Mouse (Mus musculus) common myeloid progenitor, adult 5-6 weeks (primary cell): ENCODE measurements around the gene Mark3. TPM values are rescaled to one million over a fixed set of nuclear protein-coding genes. Genes with fewer than 3 reads are reported as not detected.
"Not testable (repeated sequence)": the region's sequence is repeated elsewhere in the genome, so short reads cannot be mapped to it uniquely, and the experiment has no call there.

ENCODE experiments used
- ATAC-seq: replicated peaks from 2 replicates; pipeline ENCODE4 v1.8.0; 2016; ENCODE audit warnings: low read depth, mild to moderate bottlenecking, moderate TSS enrichment, inconsistent platforms; ENCODE audit not compliant: poor library complexity, severe bottlenecking
- total RNA-seq: library from RNA; stranded (forward); fragments of 200-1000, 187-1606 nt; gene quantifications from 2 replicates; pipeline ENCODE4 v1.2.3, GENCODE M21; 2017

Gene Mark3
- total RNA-seq, 1 experiment from 2014 or later: 76.4 TPM

- no peak for ATAC-seq
These were observed 33.7 kb downstream of the Mark3 start for GRCm38 (mm10) chr12:111608015-111608414.

DNA sequence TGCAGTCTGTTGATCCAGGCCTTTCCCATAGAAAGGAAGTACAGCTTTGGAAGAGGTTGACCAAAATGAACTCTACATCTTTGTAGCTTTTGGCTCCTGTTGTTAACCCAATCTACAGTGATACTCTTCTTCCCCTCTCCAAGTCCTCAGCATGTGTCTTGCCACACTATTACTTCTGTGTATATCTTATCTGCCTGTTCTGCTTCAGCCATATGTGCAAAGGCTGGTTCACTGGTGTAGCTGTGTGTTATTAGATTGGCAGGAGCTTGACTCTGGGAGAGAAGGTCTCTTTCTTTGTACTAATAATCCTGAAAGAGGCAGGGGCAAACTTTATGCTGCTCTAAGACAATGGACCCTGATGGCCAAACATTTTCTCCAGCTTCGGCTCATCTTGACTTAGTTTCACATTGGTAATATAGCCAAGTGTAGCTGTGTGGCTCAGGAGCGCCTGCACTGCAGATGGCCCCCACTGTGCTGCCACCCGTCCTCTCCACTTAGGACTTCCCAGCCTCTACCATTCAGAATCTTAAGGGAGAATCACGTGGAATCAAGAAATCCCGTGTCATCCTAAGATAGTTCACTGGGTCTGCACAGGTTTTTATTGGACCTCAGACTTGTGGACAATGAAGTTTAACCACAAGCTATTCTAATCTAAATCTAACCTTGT, 40.3 kb downstream of the Mark3 start:
- ATAC-seq: no peak

GRCm38 (mm10) chr12:111618266-111618665, 43.9 kb downstream of the Mark3 start:
- ATAC-seq: no peak

DNA sequence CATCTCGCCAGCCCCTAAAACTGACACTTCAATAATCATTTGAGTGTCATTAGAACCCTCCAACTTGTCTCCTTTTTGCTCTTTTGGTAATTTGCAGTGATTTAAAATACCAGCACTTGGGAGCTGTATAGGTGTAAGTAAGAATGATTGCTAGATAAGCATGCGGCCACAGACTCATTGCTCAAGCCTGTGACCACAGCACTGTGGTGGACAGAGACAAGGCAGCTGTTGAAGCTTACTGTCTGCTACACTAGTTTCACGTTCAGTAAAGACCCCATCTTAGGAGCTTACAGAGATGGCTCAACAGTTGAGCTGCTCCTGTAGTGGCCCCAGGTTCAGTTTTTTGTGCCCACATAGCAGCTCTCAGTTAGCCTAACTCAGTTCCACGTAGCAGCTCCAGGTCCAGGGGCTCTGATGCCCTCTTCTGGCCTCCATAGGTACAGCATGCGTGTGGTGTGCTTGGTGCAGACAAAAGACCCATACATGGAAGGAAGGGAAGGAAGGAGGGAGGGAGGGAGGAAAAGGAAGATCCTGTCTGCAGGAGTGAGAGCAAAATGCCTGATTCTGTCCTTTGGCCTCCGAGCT, 73.8 kb downstream of the Mark3 start:
- ATAC-seq: peak; percentile 96

DNA sequence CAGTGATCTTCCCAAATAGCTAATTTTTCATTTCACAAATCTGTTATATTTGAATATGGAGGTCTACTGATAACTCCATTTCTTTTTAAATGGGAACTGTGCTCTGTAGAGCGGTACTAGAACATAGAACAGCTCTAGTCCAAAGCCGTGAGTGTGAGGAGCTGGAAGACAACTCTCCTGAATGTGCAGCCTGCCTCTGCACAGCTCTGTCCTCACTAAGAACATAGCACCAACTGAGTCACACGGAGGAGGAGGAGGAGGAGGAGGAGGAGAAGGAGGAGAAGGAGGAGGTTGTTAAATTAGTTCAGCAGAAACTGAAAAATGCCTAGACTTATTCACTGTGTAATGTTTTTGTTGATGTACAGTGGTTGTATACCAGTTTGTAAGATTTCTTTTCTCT, 78.6 kb downstream of the Mark3 start:
- ATAC-seq: no peak

DNA sequence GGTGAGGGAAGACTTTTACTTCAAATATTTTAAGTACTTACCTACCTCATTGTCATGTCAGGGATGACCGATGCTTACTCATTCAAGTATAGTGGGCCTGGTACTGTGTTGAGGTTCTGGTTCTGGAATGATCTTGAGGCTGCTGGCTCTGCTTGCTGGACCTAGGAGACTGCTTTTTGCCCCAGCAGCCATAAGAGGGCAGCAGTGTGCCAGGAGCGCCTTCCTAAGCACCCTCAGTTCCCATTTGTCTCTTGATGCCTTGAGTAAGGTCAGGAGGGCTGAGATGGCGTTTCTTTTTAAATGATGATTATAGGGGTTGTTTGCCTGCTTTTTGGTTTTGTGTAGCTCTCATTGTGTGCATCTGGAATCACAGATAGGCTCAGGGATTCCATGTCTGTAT, 79.1 kb downstream of the Mark3 start:
- peak; percentile 82; the same call in 1 of the 2 replicates for ATAC-seq

GRCm38 (mm10) chr12:111655695-111656094, 81.4 kb downstream of the Mark3 start:
- no peak for ATAC-seq

GRCm38 (mm10) chr12:111659331-111659730, 85.0 kb downstream of the Mark3 start:
- ATAC-seq: no peak

- ATAC-seq: no peak
These were observed 86.3 kb downstream of the Mark3 start for GRCm38 (mm10) chr12:111660628-111661027.

DNA sequence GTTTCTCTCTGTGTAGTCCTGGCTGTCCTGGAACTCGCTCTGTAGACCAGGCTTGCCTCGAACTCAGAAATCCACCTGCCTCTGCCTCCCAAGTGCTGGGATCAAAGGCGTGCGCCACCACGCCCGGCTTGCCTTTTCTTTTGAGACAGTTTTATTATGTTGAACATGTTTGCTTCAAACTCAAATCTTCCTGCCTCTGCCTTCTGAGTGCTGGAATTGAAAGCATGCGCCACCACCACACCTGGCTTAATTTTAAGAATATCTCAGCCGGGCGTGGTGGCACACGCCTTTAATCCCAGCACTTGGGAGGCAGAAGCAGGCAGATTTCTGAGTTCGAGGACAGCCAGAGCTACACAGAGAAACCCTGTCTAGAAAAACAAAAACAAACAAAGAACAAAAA, 87.2 kb downstream of the Mark3 start:
- not testable (repeated sequence) for ATAC-seq

DNA sequence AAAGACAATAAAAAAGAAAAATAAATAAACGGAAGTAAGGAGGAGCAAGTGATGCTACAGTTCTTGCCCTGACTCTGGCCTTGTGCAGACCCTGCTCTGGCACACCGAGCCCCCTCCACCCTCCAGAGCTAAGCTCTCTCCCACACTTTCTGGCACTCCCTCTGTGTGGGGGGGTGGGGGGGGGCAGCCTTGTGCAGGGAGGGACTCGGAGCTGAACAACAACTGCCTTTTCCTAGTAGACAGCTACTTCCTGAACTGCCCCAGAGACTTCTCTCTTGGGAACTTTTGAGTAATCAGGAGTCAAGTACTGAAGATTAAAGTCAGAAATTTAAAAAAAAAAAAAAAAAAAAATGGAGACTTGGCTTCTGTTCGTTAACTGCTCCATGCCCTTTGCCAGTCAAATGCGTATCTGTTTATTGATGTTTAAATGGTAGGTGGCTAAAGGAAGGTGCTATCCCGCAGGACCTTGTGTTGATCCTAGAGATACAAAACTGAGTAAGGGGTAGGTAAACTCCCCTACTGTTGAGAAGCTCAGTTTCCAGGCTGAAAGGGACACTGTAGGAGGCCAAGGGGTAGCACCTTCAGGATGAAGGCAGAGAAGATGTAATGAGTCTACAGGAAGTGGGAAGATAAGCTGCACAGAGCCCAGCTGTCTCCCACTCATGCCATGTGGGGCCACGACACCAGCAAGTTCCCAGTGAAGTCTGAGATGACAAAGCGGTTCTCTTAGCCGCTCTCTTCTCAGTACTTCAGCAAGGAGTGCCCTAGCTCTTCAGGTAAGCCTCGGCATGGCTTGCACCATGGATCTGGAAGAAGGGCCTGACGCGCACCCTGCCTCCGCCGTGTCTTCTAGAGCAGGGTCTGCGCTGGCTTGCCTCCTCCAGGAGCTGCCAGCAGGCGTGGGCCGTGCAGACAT, 89.2 kb downstream of the Mark3 start:
- no peak for ATAC-seq

- ATAC-seq: no peak
These were observed 89.9 kb downstream of the Mark3 start for GRCm38 (mm10) chr12:111664144-111664634.

- no peak for ATAC-seq
These were observed 90.9 kb downstream of the Mark3 start for GRCm38 (mm10) chr12:111665041-111665880.

GRCm38 (mm10) chr12:111666380-111666779, 92.1 kb downstream of the Mark3 start:
- no peak for ATAC-seq

DNA sequence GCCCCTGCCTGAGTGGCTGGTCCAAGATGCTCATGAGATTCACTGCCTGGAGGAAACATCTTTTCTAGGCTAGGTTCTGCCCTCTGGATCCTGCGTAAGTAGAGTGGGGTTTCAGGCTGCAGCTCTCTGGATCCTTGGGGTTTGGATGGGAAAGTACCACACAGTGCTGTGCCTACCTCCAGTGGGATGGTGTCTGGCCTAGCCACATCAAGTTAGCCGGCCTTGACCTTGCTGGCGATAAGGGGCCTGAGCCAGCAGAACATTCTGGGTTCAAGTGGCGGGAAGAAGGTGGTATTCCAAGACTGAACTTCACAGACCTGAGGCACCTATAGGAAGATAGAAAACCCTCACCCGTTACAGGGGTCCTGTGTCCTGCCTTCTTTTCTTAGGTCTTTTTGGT, 93.1 kb downstream of the Mark3 start:
- no peak for ATAC-seq

- ATAC-seq: peak; percentile 78
These were observed 94.2 kb downstream of the Mark3 start for GRCm38 (mm10) chr12:111668457-111668912.

- ATAC-seq: no peak
These were observed 94.9 kb downstream of the Mark3 start for GRCm38 (mm10) chr12:111669000-111669788.

GRCm38 (mm10) chr12:111669961-111670360, 95.6 kb downstream of the Mark3 start:
- ATAC-seq: no peak

DNA sequence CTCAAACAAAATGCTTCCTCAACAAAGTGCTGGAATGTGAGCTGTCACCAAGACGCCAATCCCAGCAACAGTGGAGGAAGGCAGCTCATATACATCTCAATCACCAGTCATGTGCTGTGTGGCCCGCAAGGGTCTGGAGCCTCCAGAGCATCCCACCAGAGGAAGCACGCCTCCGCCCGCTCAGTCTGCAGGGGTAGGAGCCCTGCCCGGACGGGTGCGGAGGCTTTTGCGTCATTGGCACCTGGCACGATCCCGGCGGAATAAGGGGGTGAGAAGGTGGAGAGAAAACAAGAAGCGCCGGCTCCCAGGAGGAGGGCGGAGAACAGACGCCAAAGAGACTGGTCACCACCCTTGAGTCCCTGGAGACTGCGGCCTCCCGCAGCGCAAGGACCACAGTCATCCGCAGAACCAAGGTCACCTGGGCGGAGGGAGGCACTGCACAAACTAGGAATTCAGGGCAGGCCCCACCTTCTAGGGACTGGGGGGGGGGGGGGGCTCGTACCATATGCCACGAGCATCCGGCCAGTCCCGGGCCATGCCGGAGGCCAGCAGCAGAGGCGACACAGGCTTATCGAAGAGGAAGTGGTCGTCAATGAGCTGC, 96.1 kb downstream of the Mark3 start:
- ATAC-seq: 0 out of 2 replicates have a peak, but pooled peaks have one; percentile 12
